Mouse (Mus musculus) ES-Bruce4 (cell line): ENCODE measurements around the gene Mast4. TPM values are rescaled to one million over a fixed set of nuclear protein-coding genes. Genes with fewer than 3 reads are reported as not detected.

ENCODE experiments used
- H3K27ac ChIP-seq: 2 replicates; pipeline ENCODE4 v1.5.1; 2012; ENCODE audit warnings: low read length, inconsistent platforms; ENCODE audit not compliant: insufficient read depth
- H3K27me3 ChIP-seq: 2 replicates; pipeline ENCODE4 v1.6.1; 2012; ENCODE audit warnings: mild to moderate bottlenecking, low read length, inconsistent platforms; ENCODE audit not compliant: control insufficient read depth, poor library complexity, insufficient read depth, severe bottlenecking
- H3K36me3 ChIP-seq: 2 replicates; pipeline ENCODE4 v1.6.1; 2012; ENCODE audit warnings: inconsistent platforms, mild to moderate bottlenecking, low read length, moderate library complexity; ENCODE audit not compliant: control insufficient read depth, poor library complexity, insufficient read depth, severe bottlenecking
- H3K4me1 ChIP-seq: one replicate; pipeline ENCODE4 v1.8.1; 2011; ENCODE audit warnings: low read length; ENCODE audit not compliant: control insufficient read depth, insufficient read depth
- H3K4me3 ChIP-seq: 2 replicates; pipeline ENCODE4 v1.5.1; 2011; ENCODE audit warnings: low read depth, mild to moderate bottlenecking, low read length
- H3K9ac ChIP-seq: 2 replicates; pipeline ENCODE4 v1.6.1; 2012; ENCODE audit warnings: low read depth, mild to moderate bottlenecking, inconsistent platforms; ENCODE audit not compliant: poor library complexity, severe bottlenecking
- H3K9me3 ChIP-seq: replicated peaks from 2 replicates; pipeline ENCODE4 v1.6.1; 2012; ENCODE audit warnings: mild to moderate bottlenecking, low read length, inconsistent platforms; ENCODE audit not compliant: control insufficient read depth, poor library complexity, insufficient read depth, severe bottlenecking
- CTCF ChIP-seq: IDR thresholded peaks from one replicate; pipeline ENCODE4 v1.8.1; 2011; ENCODE audit warnings: low read depth, low read length
- EP300 ChIP-seq: IDR thresholded peaks from 2 replicates; pipeline ENCODE4 v1.6.1; 2011; ENCODE audit warnings: low read depth, low read length; ENCODE audit not compliant: insufficient read depth
- POLR2A ChIP-seq: IDR thresholded peaks from one replicate; pipeline ENCODE4 v1.8.1; 2011; ENCODE audit warnings: low read length; ENCODE audit not compliant: insufficient read depth
- polyA plus RNA-seq: library from polyadenylated mRNA; stranded (reverse); fragments of >200 nt; gene quantifications from 2 replicates; pipeline ENCODE4 v1.2.4, GENCODE M21; 2011; ENCODE audit warnings: low read depth; ENCODE audit not compliant: missing spikeins, insufficient read depth, insufficient read length

The Mast4 gene
- polyA plus RNA-seq, 1 experiment: 25.3 TPM

DNA sequence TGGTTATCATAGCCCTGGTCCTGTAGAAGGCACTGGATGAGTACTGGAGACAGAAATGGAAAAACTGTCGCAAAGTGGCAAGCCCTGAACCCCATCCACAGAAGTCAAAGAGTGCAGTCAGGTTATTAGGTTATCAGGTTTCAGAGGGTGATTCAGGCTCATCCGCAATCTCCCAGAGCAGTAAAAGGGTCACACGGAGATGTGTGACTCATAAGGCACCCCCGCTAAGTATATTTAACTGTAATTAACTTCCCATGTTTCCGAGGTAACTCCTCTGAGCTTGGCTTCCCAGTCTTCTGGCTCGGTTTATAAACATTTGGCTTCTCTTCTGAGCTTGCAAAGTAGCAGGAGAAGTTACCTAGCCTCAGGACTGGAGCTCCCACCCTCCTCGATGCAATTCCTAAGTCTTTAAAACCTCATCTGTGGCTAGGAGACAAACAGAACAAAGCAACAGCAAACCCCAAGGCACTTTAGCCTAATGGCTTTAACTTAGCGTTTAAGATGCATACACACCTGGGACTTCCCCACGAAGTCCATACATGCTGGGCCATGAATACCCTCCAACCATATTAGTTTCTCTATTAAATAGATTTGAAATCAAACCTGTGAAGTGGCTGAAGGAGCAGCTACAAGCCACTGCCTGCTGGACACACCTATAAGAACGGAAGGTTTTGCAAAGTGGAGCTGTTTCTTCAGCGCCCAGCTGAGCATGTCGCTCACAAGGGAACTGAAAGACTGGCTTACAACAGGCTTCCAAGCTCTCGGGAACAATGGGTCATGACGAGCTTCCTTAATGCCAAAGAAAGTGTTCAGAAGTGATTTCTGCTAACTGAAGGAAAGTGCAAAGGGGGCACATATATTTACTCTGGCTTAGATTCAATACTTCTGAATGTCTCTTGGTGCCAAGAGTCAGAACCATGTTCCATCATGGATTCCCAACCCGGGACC, 439.7 kb downstream of the Mast4 start:
- Histone ChIP-seq H3K9me3 (no peaks in the 10 kb centered on the region), H3K4me3 (no peak overlapping the region), H3K9ac (no peak overlapping the region), H3K4me1 (peaks cover 7% of the 10 kb centered on the region), H3K36me3 (no peaks in the 10 kb centered on the region), H3K27ac (peak overlapping the region; percentile 42; the same call in 1 of the 2 replicates), H3K27me3 (no peaks in the 10 kb centered on the region)
- TF ChIP-seq EP300: no peak
- TF ChIP-seq CTCF: no peak
- TF ChIP-seq POLR2A: no peak

DNA sequence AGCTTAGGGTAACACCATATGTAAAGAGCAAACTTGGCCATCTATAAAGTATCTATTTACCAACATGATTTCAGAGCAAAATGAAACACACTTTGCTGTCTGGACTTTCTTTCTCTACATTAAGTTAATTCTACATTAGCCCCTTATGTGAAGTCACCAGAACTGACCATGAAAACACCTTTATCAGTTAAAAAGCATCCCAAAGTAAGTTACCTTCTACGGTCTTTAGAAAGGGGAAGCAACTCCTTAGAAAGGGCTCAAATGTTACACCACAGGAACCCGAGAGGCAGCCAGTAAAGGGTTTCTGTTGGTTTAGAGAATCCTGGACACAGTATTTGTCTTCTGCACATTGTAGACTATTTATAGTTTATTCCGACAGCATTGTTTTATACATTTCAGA, 441.5 kb downstream of the Mast4 start:
- no peaks in the 10 kb centered on the region for H3K27me3 ChIP-seq
- no peak overlapping the region for H3K4me3 ChIP-seq
- H3K27ac ChIP-seq: no peak overlapping the region
- no peaks in the 10 kb centered on the region for H3K36me3 ChIP-seq
- no peak overlapping the region for H3K9ac ChIP-seq
- no peak for TF ChIP-seq POLR2A
- TF ChIP-seq EP300: no peak
- no peaks in the 10 kb centered on the region for H3K9me3 ChIP-seq
- H3K4me1 ChIP-seq: peaks cover 5% of the 10 kb centered on the region

DNA sequence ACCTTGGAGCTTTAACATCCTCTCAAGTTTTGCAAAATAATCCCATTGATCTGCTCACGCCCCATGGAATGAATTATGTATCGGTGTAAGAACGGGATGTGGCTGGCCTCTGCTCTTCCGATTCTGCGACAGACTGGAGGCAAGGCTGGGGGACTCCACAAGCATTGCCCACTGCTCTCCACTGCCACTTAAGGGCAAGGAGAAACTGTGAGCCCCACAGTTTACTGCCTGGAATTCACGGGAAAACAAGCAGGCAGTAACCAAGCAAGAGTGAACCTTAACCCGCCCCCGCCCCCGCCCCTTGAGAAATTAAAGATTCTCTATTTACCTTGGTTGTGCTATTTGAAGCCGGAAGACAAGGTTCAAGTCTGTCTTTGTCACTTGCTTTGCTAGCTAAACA, 444.3 kb downstream of the Mast4 start:
- Histone ChIP-seq H3K9me3 (no peaks in the 10 kb centered on the region), H3K4me1 (no peaks in the 10 kb centered on the region), H3K27ac (no peak overlapping the region), H3K9ac (no peak overlapping the region), H3K27me3 (no peaks in the 10 kb centered on the region), H3K36me3 (no peaks in the 10 kb centered on the region), H3K4me3 (no peak overlapping the region)
- TF ChIP-seq EP300 (no peak), CTCF (no peak), POLR2A (no peak)

DNA sequence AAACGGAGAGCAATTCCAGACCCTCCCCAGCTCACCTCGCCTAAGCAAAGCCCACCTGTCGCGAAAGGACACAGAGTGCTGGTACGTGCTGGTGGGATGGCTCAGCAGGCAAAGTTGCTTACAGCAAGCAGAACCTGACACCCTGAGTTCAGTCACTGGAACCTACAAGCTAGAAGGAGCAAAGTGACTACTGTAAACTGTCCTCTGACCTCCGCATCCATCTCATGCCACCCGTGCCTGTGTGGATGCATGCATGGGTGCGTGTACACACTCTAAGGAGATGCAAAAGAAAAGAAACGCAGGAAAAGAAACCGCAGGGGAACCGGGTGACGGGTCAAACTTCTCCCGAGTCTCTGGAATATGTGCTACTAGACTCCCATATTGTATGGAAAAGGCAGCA, 444.8 kb downstream of the Mast4 start:
- H3K9me3 ChIP-seq: no peaks in the 10 kb centered on the region
- H3K36me3 ChIP-seq: no peaks in the 10 kb centered on the region
- H3K9ac ChIP-seq: no peak overlapping the region
- TF ChIP-seq EP300: no peak
- H3K4me3 ChIP-seq: peak overlapping the region; percentile 27; the same call in 1 of the 2 replicates
- no peak overlapping the region for H3K27ac ChIP-seq
- no peaks in the 10 kb centered on the region for H3K27me3 ChIP-seq
- H3K4me1 ChIP-seq: no peaks in the 10 kb centered on the region

DNA sequence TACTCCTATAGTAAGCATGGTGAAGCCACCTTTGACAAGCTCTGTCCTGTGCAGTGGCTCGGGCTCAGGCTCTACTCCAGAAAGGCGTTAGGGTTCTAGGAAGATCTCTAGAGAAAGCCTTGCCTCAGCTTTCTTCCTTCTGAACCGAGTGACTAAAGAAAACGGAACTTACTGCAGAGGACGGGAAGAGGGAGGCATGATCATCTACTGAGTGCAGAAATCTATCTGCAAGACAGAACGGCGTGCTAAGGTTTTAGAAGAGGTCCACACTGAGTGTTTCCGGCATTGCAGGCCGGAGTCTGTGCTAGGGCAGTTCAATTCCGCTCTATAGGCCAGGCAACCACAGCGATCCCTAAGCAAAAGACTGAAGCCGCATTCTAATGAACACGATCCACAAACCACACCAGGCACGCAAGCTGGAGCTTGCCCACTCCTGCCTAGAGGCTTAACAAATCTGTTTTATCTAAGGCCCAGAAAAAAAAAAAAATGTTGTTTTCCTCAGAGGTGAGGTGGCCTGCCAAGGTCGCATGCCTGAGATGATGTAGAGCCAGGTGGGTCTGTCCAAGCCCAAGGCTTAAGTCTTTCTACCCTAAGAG, 445.3 kb downstream of the Mast4 start:
- TF ChIP-seq EP300 (no peak), CTCF (no peak), POLR2A (no peak)
- peak overlapping the region; percentile 27 for H3K4me3 ChIP-seq
- no peaks in the 10 kb centered on the region for H3K27me3 ChIP-seq
- H3K27ac ChIP-seq: 0 out of 2 replicates have a peak overlapping the region, but pooled peaks have one; percentile 7
- H3K36me3 ChIP-seq: no peaks in the 10 kb centered on the region
- H3K9ac ChIP-seq: no peak overlapping the region
- H3K9me3 ChIP-seq: no peaks in the 10 kb centered on the region
- H3K4me1 ChIP-seq: no peaks in the 10 kb centered on the region

DNA sequence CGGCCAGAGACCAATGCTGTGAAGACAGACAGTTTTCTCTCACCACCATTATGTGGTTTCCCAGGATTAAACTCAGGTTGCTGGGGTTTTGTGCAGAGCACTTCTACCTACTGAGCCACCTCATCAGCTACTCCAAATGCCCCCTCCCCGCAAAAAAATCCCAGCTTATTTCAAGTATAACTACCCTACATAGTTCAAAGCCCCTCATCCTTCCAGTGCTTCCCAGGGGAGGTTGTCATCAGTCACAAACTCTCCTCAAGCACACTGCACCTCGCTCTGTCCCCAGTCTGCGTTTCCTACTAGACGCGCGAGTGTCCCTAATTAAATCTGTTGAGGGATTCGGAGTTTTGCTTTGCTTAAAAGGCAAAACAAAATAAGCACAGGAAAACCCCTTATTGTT, 446.1 kb downstream of the Mast4 start:
- H3K36me3 ChIP-seq: no peaks in the 10 kb centered on the region
- H3K4me3 ChIP-seq: no peak overlapping the region
- no peak for TF ChIP-seq EP300
- TF ChIP-seq CTCF: no peak
- no peak for TF ChIP-seq POLR2A
- H3K9me3 ChIP-seq: no peaks in the 10 kb centered on the region
- no peak overlapping the region for H3K9ac ChIP-seq
- H3K4me1 ChIP-seq: no peaks in the 10 kb centered on the region
- no peaks in the 10 kb centered on the region for H3K27me3 ChIP-seq
- H3K27ac ChIP-seq: no peak overlapping the region
